Mouse (Mus musculus): Measurements from ENCODE around the gene Defb36. TPM values are rescaled to one million over a fixed set of nuclear protein-coding genes. Genes with fewer than 3 reads are reported as not detected.

Gene Defb36
- polyA plus RNA-seq, 1 experiment from 2014 or later, result not detected

- no peak overlapping the region for H3K9ac ChIP-seq (ENCODE audit: low read depth, low read length)
- no peak overlapping the region for H3K4me3 ChIP-seq (ENCODE audit: low read depth, low read length)
- H3K4me2 ChIP-seq, result no peak overlapping the region
- H3K27ac ChIP-seq (ENCODE audit: low read depth, low read length), result no peak overlapping the region
- no peak for DNase-seq (ENCODE audit: low spot score)
- no peaks in the 10 kb centered on the region for H3K9me3 ChIP-seq (ENCODE audit: control insufficient read depth, low read length)
- H3K27me3 ChIP-seq (replicated peaks; ENCODE audit: control insufficient read depth, insufficient read depth, low read length), result peaks cover 4% of the 10 kb centered on the region; the same call in 1 of the 2 replicates
- no peaks in the 10 kb centered on the region for H3K36me3 ChIP-seq (ENCODE audit: control insufficient read depth, insufficient read depth, low read length)
- 81% methylated on average over 4 of the region's 4 CpGs for WGBS
- no peak for ATAC-seq (replicated peaks; ENCODE audit: low FRiP score)
- no peaks in the 10 kb centered on the region for H3K4me1 ChIP-seq (replicated peaks; ENCODE audit: control insufficient read depth, insufficient read depth, low read length)
These were observed 33.3 kb downstream of the Defb36 start for GRCm38 (mm10) chr2:152637381-152637780.

DNA sequence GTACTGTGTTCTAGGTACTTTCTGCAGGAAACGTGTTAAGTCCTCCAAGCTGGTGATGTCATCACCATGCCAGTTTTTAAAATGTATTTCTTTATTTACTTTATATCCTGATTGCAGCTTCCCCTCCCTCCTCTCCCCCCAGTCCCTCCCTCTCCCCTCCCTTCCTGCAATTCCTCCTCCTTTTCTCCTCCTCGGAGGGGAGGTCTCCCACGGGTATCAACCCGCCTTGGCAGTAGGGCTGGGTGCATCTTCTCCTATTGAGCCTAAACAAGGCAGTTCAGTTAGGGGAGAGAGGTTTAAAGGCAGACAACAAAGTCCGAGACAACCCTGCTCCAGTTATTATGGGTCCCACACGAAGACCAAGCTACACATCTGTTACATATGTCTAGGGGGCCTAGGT lies 34.7 kb downstream of the Defb36 start:
- ATAC-seq (replicated peaks; ENCODE audit: low FRiP score) (no peak), DNase-seq (ENCODE audit: low spot score) (no peak)
- no peak overlapping the region for H3K4me2 ChIP-seq
- H3K9ac ChIP-seq (ENCODE audit: low read depth, low read length), result no peak overlapping the region
- H3K4me1 ChIP-seq (replicated peaks; ENCODE audit: control insufficient read depth, insufficient read depth, low read length), result no peaks in the 10 kb centered on the region
- H3K27me3 ChIP-seq (replicated peaks; ENCODE audit: control insufficient read depth, insufficient read depth, low read length), result peaks cover 4% of the 10 kb centered on the region; the same call in 1 of the 2 replicates
- WGBS, result 64% methylated on average over 6 of the region's 6 CpGs
- no peaks in the 10 kb centered on the region for H3K36me3 ChIP-seq (ENCODE audit: control insufficient read depth, insufficient read depth, low read length)
- H3K4me3 ChIP-seq (ENCODE audit: low read depth, low read length), result no peak overlapping the region
- H3K27ac ChIP-seq (ENCODE audit: low read depth, low read length), result no peak overlapping the region
- H3K9me3 ChIP-seq (ENCODE audit: control insufficient read depth, low read length), result no peaks in the 10 kb centered on the region

DNA sequence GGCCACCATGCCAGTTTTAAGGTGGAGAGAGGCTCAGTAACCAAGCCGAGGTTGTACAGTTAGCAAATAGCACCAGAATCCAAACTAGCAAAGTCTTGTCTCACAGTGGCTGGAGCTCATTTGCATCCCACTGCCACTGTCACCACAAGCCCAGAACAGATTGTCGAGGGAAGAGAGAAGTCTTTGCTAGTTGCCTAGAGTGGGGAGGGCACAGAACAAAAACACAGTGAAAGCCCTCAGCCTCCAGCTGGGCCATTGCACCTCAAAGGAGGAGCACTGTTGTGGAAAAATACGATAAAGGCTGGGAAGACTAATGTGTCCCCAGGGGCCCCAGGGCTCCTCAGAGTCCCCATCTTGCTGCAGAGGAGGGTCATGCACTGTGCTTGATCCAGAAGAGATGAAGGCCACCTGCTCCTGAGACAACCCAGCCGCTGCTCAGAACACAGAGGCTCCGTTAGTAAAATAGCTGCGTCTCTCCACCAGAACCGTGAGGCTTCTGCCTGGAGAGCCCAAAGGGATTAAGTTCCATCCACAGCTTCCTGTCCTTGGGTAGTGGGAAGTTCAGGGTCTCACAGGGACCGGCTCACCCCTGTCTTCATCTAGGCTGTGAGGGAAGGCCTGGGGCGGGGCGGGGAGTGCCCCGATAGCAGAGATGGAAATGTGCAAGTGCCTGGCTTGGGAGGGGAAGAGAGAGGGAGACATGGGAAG lies 35.4 kb downstream of the Defb36 start:
- Histone ChIP-seq H3K4me1 (replicated peaks; ENCODE audit: control insufficient read depth, insufficient read depth, low read length) (no peaks in the 10 kb centered on the region), H3K9ac (ENCODE audit: low read depth, low read length) (no peak overlapping the region), H3K27ac (ENCODE audit: low read depth, low read length) (no peak overlapping the region)

GRCm38 (mm10) chr2:152652901-152653620 lies 48.9 kb downstream of the Defb36 start:
- no peak for DNase-seq (ENCODE audit: low spot score)
- H3K4me2 ChIP-seq, result no peak overlapping the region
- ATAC-seq (replicated peaks; ENCODE audit: low FRiP score), result no peak
- no peaks in the 10 kb centered on the region for H3K27me3 ChIP-seq (replicated peaks; ENCODE audit: control insufficient read depth, insufficient read depth, low read length)
- H3K4me3 ChIP-seq (ENCODE audit: low read depth, low read length), result no peak overlapping the region
- H3K9me3 ChIP-seq (ENCODE audit: control insufficient read depth, low read length), result no peaks in the 10 kb centered on the region
- H3K27ac ChIP-seq (ENCODE audit: low read depth, low read length), result no peak overlapping the region
- peaks cover 4% of the 10 kb centered on the region for H3K4me1 ChIP-seq (replicated peaks; ENCODE audit: control insufficient read depth, insufficient read depth, low read length)
- H3K9ac ChIP-seq (ENCODE audit: low read depth, low read length), result no peak overlapping the region
- 57% methylated on average over 10 of the region's 10 CpGs for WGBS
- H3K36me3 ChIP-seq (ENCODE audit: control insufficient read depth, insufficient read depth, low read length), result no peaks in the 10 kb centered on the region

More for the DNA sequence above, 35.4 kb downstream of the Defb36 start:
- ATAC-seq (replicated peaks; ENCODE audit: low FRiP score), result no peak
- DNase-seq (ENCODE audit: low spot score), result no peak
- no peak overlapping the region for H3K4me2 ChIP-seq
- no peaks in the 10 kb centered on the region for H3K36me3 ChIP-seq (ENCODE audit: control insufficient read depth, insufficient read depth, low read length)
- no peak overlapping the region for H3K4me3 ChIP-seq (ENCODE audit: low read depth, low read length)
- peaks cover under 1% of the 10 kb centered on the region; the same call in 1 of the 2 replicates for H3K27me3 ChIP-seq (replicated peaks; ENCODE audit: control insufficient read depth, insufficient read depth, low read length)
- 36% methylated on average over 11 of the region's 11 CpGs for WGBS
- H3K9me3 ChIP-seq (ENCODE audit: control insufficient read depth, low read length), result no peaks in the 10 kb centered on the region

DNA sequence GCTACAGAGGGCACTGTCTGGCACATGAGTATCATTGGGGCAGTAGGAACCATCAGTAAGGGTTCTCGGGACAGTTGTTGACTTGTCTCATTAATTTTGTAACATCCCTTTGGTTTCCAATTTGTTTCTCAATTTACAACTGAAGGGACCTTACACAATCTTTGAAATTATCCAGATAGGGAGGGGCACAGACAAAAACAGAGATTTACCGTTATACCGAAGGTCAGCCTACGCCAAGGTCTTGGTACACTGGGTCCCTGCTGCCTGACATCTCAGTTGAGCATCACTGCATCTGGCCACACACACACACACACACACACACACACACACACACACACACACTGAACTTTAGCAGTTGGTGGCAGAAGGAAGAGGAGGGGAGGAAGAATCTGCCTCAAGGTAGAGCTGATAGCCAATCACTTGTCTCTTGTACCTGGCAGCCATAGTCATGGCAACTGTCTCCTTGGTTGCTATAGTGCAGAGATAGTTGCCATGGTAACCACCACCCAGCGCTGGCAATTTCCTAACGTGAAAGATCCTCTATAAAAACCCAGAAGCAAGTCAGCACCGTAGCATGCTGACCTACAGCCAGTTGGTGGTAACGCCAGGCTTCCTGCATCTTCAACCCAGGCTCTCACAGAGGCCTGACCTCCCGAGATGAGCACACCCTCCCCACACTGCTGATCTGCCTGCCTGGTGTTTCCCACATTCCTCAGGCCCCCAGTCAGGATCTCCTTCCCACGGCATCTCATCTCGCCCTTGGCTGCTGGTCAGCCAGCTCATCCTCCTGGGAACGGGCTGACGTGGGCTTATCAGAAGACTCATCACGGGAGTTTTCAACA lies 50.0 kb downstream of the Defb36 start:
- ATAC-seq (replicated peaks; ENCODE audit: low FRiP score) (no peak; the same call in 1 of the 2 replicates), DNase-seq (ENCODE audit: low spot score) (no peak)
- Histone ChIP-seq H3K4me2 (no peak overlapping the region), H3K27me3 (replicated peaks; ENCODE audit: control insufficient read depth, insufficient read depth, low read length) (no peaks in the 10 kb centered on the region), H3K9ac (ENCODE audit: low read depth, low read length) (no peak overlapping the region), H3K4me1 (replicated peaks; ENCODE audit: control insufficient read depth, insufficient read depth, low read length) (peaks cover 4% of the 10 kb centered on the region), H3K9me3 (ENCODE audit: control insufficient read depth, low read length) (no peaks in the 10 kb centered on the region), H3K4me3 (ENCODE audit: low read depth, low read length) (no peak overlapping the region), H3K36me3 (ENCODE audit: control insufficient read depth, insufficient read depth, low read length) (no peaks in the 10 kb centered on the region), H3K27ac (ENCODE audit: low read depth, low read length) (no peak overlapping the region)
- WGBS, result 34% methylated on average over 14 of the region's 14 CpGs

- Histone ChIP-seq H3K27ac (ENCODE audit: low read depth, low read length) (no peak overlapping the region), H3K4me2 (no peak overlapping the region), H3K27me3 (replicated peaks; ENCODE audit: control insufficient read depth, insufficient read depth, low read length) (no peaks in the 10 kb centered on the region), H3K4me1 (replicated peaks; ENCODE audit: control insufficient read depth, insufficient read depth, low read length) (peaks cover 4% of the 10 kb centered on the region), H3K4me3 (ENCODE audit: low read depth, low read length) (no peak overlapping the region), H3K9ac (ENCODE audit: low read depth, low read length) (no peak overlapping the region), H3K9me3 (ENCODE audit: control insufficient read depth, low read length) (no peaks in the 10 kb centered on the region), H3K36me3 (ENCODE audit: control insufficient read depth, insufficient read depth, low read length) (no peaks in the 10 kb centered on the region)
- DNase-seq (ENCODE audit: low spot score) (no peak), ATAC-seq (replicated peaks; ENCODE audit: low FRiP score) (no peak)
- WGBS, result 52% methylated on average over 10 of the region's 10 CpGs
These were observed 53.3 kb downstream of the Defb36 start for GRCm38 (mm10) chr2:152657398-152657797.

GRCm38 (mm10) chr2:152661163-152661562 lies 57.0 kb downstream of the Defb36 start:
- H3K4me2 ChIP-seq, result no peak overlapping the region
- H3K9ac ChIP-seq (ENCODE audit: low read depth, low read length), result no peak overlapping the region
- no peak for DNase-seq (ENCODE audit: low spot score)
- no peaks in the 10 kb centered on the region for H3K9me3 ChIP-seq (ENCODE audit: control insufficient read depth, low read length)
- H3K4me1 ChIP-seq (replicated peaks; ENCODE audit: control insufficient read depth, insufficient read depth, low read length), result no peaks in the 10 kb centered on the region
- no peak overlapping the region for H3K4me3 ChIP-seq (ENCODE audit: low read depth, low read length)
- ATAC-seq (replicated peaks; ENCODE audit: low FRiP score), result no peak
- H3K27ac ChIP-seq (ENCODE audit: low read depth, low read length), result no peak overlapping the region
- H3K36me3 ChIP-seq (ENCODE audit: control insufficient read depth, insufficient read depth, low read length), result no peaks in the 10 kb centered on the region
- no peaks in the 10 kb centered on the region for H3K27me3 ChIP-seq (replicated peaks; ENCODE audit: control insufficient read depth, insufficient read depth, low read length)
- whole genome bisulfite sequencing, result 64% methylated on average over 6 of the region's 6 CpGs

Data from liver, embryonic 11.5 days (tissue).